Mouse (Mus musculus): Measurements from ENCODE around the gene Nsl1.

Nsl1 gene

GRCm38 (mm10) chr1:191054870-191055532, 7.8 kb upstream of the Nsl1 start:
- DNase-seq (ENCODE audit: low read depth): no peak

- DNase-seq (ENCODE audit: low read depth): no peak
Observed at GRCm38 (mm10) chr1:191055533-191055873, 7.3 kb upstream of the Nsl1 start.

- DNase-seq (ENCODE audit: low read depth): no peak
Observed at GRCm38 (mm10) chr1:191057461-191057860, 5.4 kb upstream of the Nsl1 start.

- DNase-seq (ENCODE audit: low read depth): no peak
Observed at GRCm38 (mm10) chr1:191062241-191062780, 501 bp upstream of the Nsl1 start.

GRCm38 (mm10) chr1:191063700-191064099, 888 bp downstream of the Nsl1 start:
- no peak for DNase-seq (ENCODE audit: low read depth)

GRCm38 (mm10) chr1:191064535-191064934, 1.7 kb downstream of the Nsl1 start:
- no peak for DNase-seq (ENCODE audit: low read depth)

- no peak for DNase-seq (ENCODE audit: low read depth)
Observed at GRCm38 (mm10) chr1:191065188-191065587, 2.4 kb downstream of the Nsl1 start.

GRCm38 (mm10) chr1:191068377-191068776, 5.6 kb downstream of the Nsl1 start:
- no peak for DNase-seq (ENCODE audit: low read depth)

GRCm38 (mm10) chr1:191070259-191070658, 7.4 kb downstream of the Nsl1 start:
- DNase-seq (ENCODE audit: low read depth): no peak

- DNase-seq (ENCODE audit: low read depth): no peak
Observed at GRCm38 (mm10) chr1:191071613-191072012, 8.8 kb downstream of the Nsl1 start.

- DNase-seq (ENCODE audit: low read depth): no peak
Observed at GRCm38 (mm10) chr1:191072329-191072913, 9.6 kb downstream of the Nsl1 start.

GRCm38 (mm10) chr1:191073001-191073400, 10.2 kb downstream of the Nsl1 start:
- no peak for DNase-seq (ENCODE audit: low read depth)

GRCm38 (mm10) chr1:191073486-191073885, 10.7 kb downstream of the Nsl1 start:
- DNase-seq (ENCODE audit: low read depth): no peak

GRCm38 (mm10) chr1:191075199-191075883, 12.5 kb downstream of the Nsl1 start:
- DNase-seq (ENCODE audit: low read depth): peak; percentile 78

GRCm38 (mm10) chr1:191083230-191083629, 20.4 kb downstream of the Nsl1 start:
- DNase-seq (ENCODE audit: low read depth): no peak

- no peak for DNase-seq (ENCODE audit: low read depth)
Observed at GRCm38 (mm10) chr1:191084951-191085559, 22.2 kb downstream of the Nsl1 start.

GRCm38 (mm10) chr1:191085597-191085996, 22.8 kb downstream of the Nsl1 start:
- DNase-seq (ENCODE audit: low read depth): no peak

GRCm38 (mm10) chr1:191086304-191086878, 23.6 kb downstream of the Nsl1 start:
- DNase-seq (ENCODE audit: low read depth): no peak

- no peak for DNase-seq (ENCODE audit: low read depth)
Observed at GRCm38 (mm10) chr1:191086960-191087359, 24.1 kb downstream of the Nsl1 start.

- no peak for DNase-seq (ENCODE audit: low read depth)
Observed at GRCm38 (mm10) chr1:191087955-191088354, 25.1 kb downstream of the Nsl1 start.

- no peak for DNase-seq (ENCODE audit: low read depth)
Observed at GRCm38 (mm10) chr1:191089355-191089754, 26.5 kb downstream of the Nsl1 start.

- no peak for DNase-seq (ENCODE audit: low read depth)
Observed at GRCm38 (mm10) chr1:191092050-191092449, 29.2 kb downstream of the Nsl1 start.

Measured in fibroblast of lung, adult 2 months (primary cell).